Mouse (Mus musculus) embryo, embryonic 10 days (tissue): ENCODE results near the gene AC141477.1.

ENCODE experiments used
- DNase-seq: peaks from one replicate; pipeline ENCODE4 v3.0.0-alpha.2; 2015; ENCODE audit warnings: low spot score

Gene AC141477.1

GRCm38 (mm10) chr10:76440281-76440680 lies at the start of gene AC141477.1:
Gene AC141477.1, minus strand, starts transcription at chr10:76440444.
- no peak for DNase-seq

GRCm38 (mm10) chr10:76489205-76489604 lies 49.0 kb upstream of the AC141477.1 start:
- DNase-seq: no peak

- no peak for DNase-seq
Observed at GRCm38 (mm10) chr10:76488265-76488664, 48.0 kb upstream of the AC141477.1 start.

- no peak for DNase-seq
Observed at GRCm38 (mm10) chr10:76486302-76486701, 46.1 kb upstream of the AC141477.1 start.

GRCm38 (mm10) chr10:76481480-76481879 lies 41.2 kb upstream of the AC141477.1 start:
- DNase-seq: no peak

- no peak for DNase-seq
Observed at GRCm38 (mm10) chr10:76480851-76481250, 40.6 kb upstream of the AC141477.1 start.

GRCm38 (mm10) chr10:76473759-76474158 lies 33.5 kb upstream of the AC141477.1 start:
- no peak for DNase-seq

- DNase-seq: peak; percentile 92
Observed at GRCm38 (mm10) chr10:76468203-76469162, 28.2 kb upstream of the AC141477.1 start, which contains the start of the genes Mcm3ap and Ybey. Gene Mcm3ap, plus strand, starts transcription at chr10:76468927. Gene Ybey, minus strand, starts transcription at chr10:76469114.

GRCm38 (mm10) chr10:76462721-76463120 lies 22.5 kb upstream of the AC141477.1 start:
- DNase-seq: no peak

GRCm38 (mm10) chr10:76462312-76462711 lies 22.1 kb upstream of the AC141477.1 start:
- DNase-seq: no peak

- no peak for DNase-seq
Observed at GRCm38 (mm10) chr10:76461255-76461654, 21.0 kb upstream of the AC141477.1 start.

- DNase-seq: peak; percentile 67
Observed at GRCm38 (mm10) chr10:76455289-76455688, 15.0 kb upstream of the AC141477.1 start.

- no peak for DNase-seq
Observed at GRCm38 (mm10) chr10:76448851-76449250, 8.6 kb upstream of the AC141477.1 start, which contains the start of gene 2610028H24Rik. Gene 2610028H24Rik, plus strand, starts transcription at chr10:76449081.

- DNase-seq: no peak
Observed at GRCm38 (mm10) chr10:76447406-76448229, 7.4 kb upstream of the AC141477.1 start.

- DNase-seq: no peak
Observed at GRCm38 (mm10) chr10:76445996-76446681, 5.9 kb upstream of the AC141477.1 start.

GRCm38 (mm10) chr10:76442178-76443088 lies 2.2 kb upstream of the AC141477.1 start, which contains the start of gene Pcnt:
Gene Pcnt, minus strand, starts transcription at chr10:76442786.
- peak; percentile 99 for DNase-seq

- DNase-seq: no peak
Observed at GRCm38 (mm10) chr10:76439107-76439890, 945 bp downstream of the AC141477.1 start.

GRCm38 (mm10) chr10:76433925-76434324 lies 6.3 kb downstream of the AC141477.1 start:
- DNase-seq: no peak

- no peak for DNase-seq
Observed at GRCm38 (mm10) chr10:76425674-76426073, 14.6 kb downstream of the AC141477.1 start.

GRCm38 (mm10) chr10:76416811-76417210 lies 23.4 kb downstream of the AC141477.1 start:
- no peak for DNase-seq
